9 mouse cellular contexts compared by ENCODE assay signal in the genomic region with DNA sequence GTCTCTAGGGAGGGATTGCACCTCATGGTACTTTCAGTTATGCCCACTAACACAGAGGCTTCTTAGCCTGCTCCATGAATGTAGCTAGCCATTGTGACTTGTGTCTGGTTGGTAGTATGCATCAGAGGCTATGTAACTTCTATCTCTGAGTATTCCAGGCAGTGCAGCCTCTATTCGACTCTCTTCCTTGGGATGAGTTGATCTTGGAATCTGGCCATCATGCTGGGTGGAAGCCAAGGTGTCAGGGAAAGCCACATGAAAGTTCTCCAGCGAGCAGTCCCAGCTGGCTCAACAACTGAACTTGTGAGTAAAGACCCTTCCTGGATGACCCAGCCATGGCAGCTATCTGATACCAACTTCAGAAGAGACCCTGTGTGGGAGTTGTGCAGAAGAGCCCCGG.
DNase-seq lines count a peak whose midpoint lies in the region; ATAC-seq and TF ChIP-seq lines count a peak whose summit lies in the region.
"Had no signal": no experiment of that assay in that cellular context is flagged by ENCODE, and none has a peak within 500 bp of the region (broad histone marks: within the 10 kb centered on the region; RNA-seq: fewer than 3 reads in every experiment).

No protein-coding gene starts in this region.

- H3K27ac ChIP-seq in heart, embryonic 10.5 days: no peak overlapping the region
- H3K27ac ChIP-seq in lung, postnatal 0 days (ENCODE audit: low read length): no peak overlapping the region
- H3K27ac ChIP-seq: limb, embryonic 13.5 days had no signal

- no peaks in the 10 kb centered on the region for H3K9me3 ChIP-seq in heart, embryonic 10.5 days
- no peaks in the 10 kb centered on the region for H3K9me3 ChIP-seq in lung, postnatal 0 days (ENCODE audit: low read length)
- H3K9me3 ChIP-seq: limb, embryonic 13.5 days had no signal

- no peak for TF ChIP-seq EP300 in lung, postnatal 0 days (IDR thresholded peaks at IDR 0.05)

- 62% methylated on average over 3 of the region's 3 CpGs for WGBS in heart, embryonic 10.5 days
- 26% methylated on average over 3 of the region's 3 CpGs for WGBS in lung, postnatal 0 days

- TF ChIP-seq POLR2A in brain, embryonic 14.5 days (IDR thresholded peaks at IDR 0.05; ENCODE audit: borderline replicate concordance, extremely low read depth, insufficient read depth, insufficient read length, poor library complexity, severe bottlenecking): no peak

- H3K4me3 ChIP-seq in heart, embryonic 10.5 days: no peak overlapping the region
- H3K4me3 ChIP-seq in lung, postnatal 0 days (ENCODE audit: low read depth, low read length): no peak overlapping the region
- H3K4me3 ChIP-seq: limb, embryonic 13.5 days had no signal

- intact Hi-C loops in heart, postnatal 36 days (cut with DNase I): no loop called here

- H3K4me1 ChIP-seq in heart, embryonic 10.5 days: no peaks in the 10 kb centered on the region
- H3K4me1 ChIP-seq in lung, postnatal 0 days (ENCODE audit: insufficient read depth, low read depth, low read length): peaks cover 4% of the 10 kb centered on the region; the same call in 1 of the 2 replicates
- H3K4me1 ChIP-seq: limb, embryonic 13.5 days had no signal

- peak; percentile 61 for ATAC-seq in lung, postnatal 0 days

- H3K27me3 ChIP-seq in heart, embryonic 10.5 days (ENCODE audit: insufficient read depth, poor library complexity, severe bottlenecking): no peaks in the 10 kb centered on the region
- no peaks in the 10 kb centered on the region for H3K27me3 ChIP-seq in lung, postnatal 0 days (replicated peaks; ENCODE audit: insufficient read depth, low read length)
- H3K27me3 ChIP-seq: limb, embryonic 13.5 days had no signal

- no peak overlapping the region for H3K4me2 ChIP-seq in lung, postnatal 0 days (replicated peaks; ENCODE audit: low read depth, low read length)
- H3K4me2 ChIP-seq: limb, embryonic 13.5 days had no signal

- no peaks in the 10 kb centered on the region for H3K36me3 ChIP-seq in heart, embryonic 10.5 days
- H3K36me3 ChIP-seq in lung, postnatal 0 days (ENCODE audit: insufficient read depth, low read length): no peaks in the 10 kb centered on the region
- H3K36me3 ChIP-seq: limb, embryonic 13.5 days had no signal

- DNase-seq in heart, adult 18-20 months: peak; percentile 63 to 80
- no peak for DNase-seq in heart, embryonic 10.5 days (ENCODE audit: low spot score)
- DNase-seq in brain, embryonic 14.5 days (ENCODE audit: low read depth): peak; percentile 31
- peak; percentile 60 to 65 for DNase-seq in heart, postnatal 36 days
- peak; percentile 58 for DNase-seq in lung, postnatal 0 days (ENCODE audit: low spot score)
- DNase-seq in MN1 (ENCODE audit: low spot score): no peak
- no peak for DNase-seq in layer of hippocampus, postnatal 36 days
- DNase-seq in retina, postnatal 1 day: no peak

- TF ChIP-seq CTCF in brain, embryonic 14.5 days (IDR thresholded peaks at IDR 0.05; ENCODE audit: borderline replicate concordance, extremely low read depth, insufficient read depth, insufficient read length): no peak
- no peak for TF ChIP-seq CTCF in lung, postnatal 0 days (IDR thresholded peaks at IDR 0.05)

- no peak overlapping the region for H3K9ac ChIP-seq in lung, postnatal 0 days (replicated peaks; ENCODE audit: low read depth)
- H3K9ac ChIP-seq: limb, embryonic 13.5 days had no signal

Comparison
In these comparisons a context has a peak if more than half of its experiments do, and no peak if none do; other contexts are left out.
1. DNase-seq: peak in heart, adult 18-20 months (2 of 2), brain, embryonic 14.5 days (single experiment), heart, postnatal 36 days (2 of 2) and lung, postnatal 0 days (single experiment); none in heart, embryonic 10.5 days (single experiment), MN1 (single experiment), layer of hippocampus, postnatal 36 days (0 of 2) and retina, postnatal 1 day (single experiment).